Mouse (Mus musculus) liver, embryonic 14.5 days (tissue): ENCODE measurements around the gene Kifc3.

Source experiments
- CTCF ChIP-seq: IDR thresholded peaks from 2 replicates; pipeline ENCODE4 v1.5.1; 2016; ENCODE audit warnings: antibody characterized with exemption, low read depth, control low read depth
- EP300 ChIP-seq: IDR thresholded peaks from 2 replicates; pipeline ENCODE4 v1.6.1; 2016; ENCODE audit warnings: antibody characterized with exemption, low read depth

- TF ChIP-seq CTCF, result no peak
- TF ChIP-seq EP300, result no peak
These were observed 61.6 kb downstream of the Kifc3 start for GRCm38 (mm10) chr8:95141026-95141425.
